Mouse (Mus musculus) forebrain, embryonic 11.5 days (tissue): ENCODE data around the gene Il18. TPM values are rescaled to one million over a fixed set of nuclear protein-coding genes. Genes with fewer than 3 reads are reported as not detected.

Experiments
- ATAC-seq: fragments of 200-750 bp; cut with Nextera tagmentation; replicated peaks from 2 replicates; pipeline ENCODE4 v1.8.0; 2017; ENCODE audit warnings: moderate TSS enrichment; ENCODE audit not compliant: low FRiP score
- DNase-seq: peaks from one replicate; pipeline ENCODE4 v3.0.0-alpha.2; 2017; ENCODE audit warnings: low spot score
- H3K27ac ChIP-seq: fragments of 300-500 bp; sonication (generic); 2 replicates; pipeline ENCODE4 v1.5.1; 2014; ENCODE audit warnings: low read depth, low read length
- H3K27me3 ChIP-seq: fragments of 300-500 bp; sonication (generic); 2 replicates; pipeline ENCODE4 v1.6.1; 2014; ENCODE audit warnings: mild to moderate bottlenecking, low read length, mixed read lengths; ENCODE audit not compliant: control insufficient read depth, insufficient read depth
- H3K36me3 ChIP-seq: fragments of 300-500 bp; sonication (generic); 2 replicates; pipeline ENCODE4 v1.6.1; 2014; ENCODE audit warnings: mild to moderate bottlenecking, low read length, moderate library complexity, mixed read lengths; ENCODE audit not compliant: control insufficient read depth, insufficient read depth
- H3K4me1 ChIP-seq: fragments of 300-500 bp; sonication (generic); replicated peaks from 2 replicates; pipeline ENCODE4 v1.6.1; 2014; ENCODE audit warnings: low read length, mixed read lengths; ENCODE audit not compliant: control insufficient read depth, insufficient read depth
- H3K4me2 ChIP-seq: fragments of 300-500 bp; sonication (generic); 2 replicates; pipeline ENCODE4 v1.6.1; 2014; ENCODE audit warnings: low read depth, mild to moderate bottlenecking, low read length, moderate library complexity, mixed read lengths; ENCODE audit not compliant: severe bottlenecking
- H3K4me3 ChIP-seq: fragments of 300-500 bp; sonication (generic); 2 replicates; pipeline ENCODE4 v1.5.1; 2014; ENCODE audit warnings: low read depth, low read length
- H3K9ac ChIP-seq: fragments of 300-500 bp; sonication (generic); 2 replicates; pipeline ENCODE4 v1.6.1; 2014; ENCODE audit warnings: low read length
- H3K9me3 ChIP-seq: fragments of 300-500 bp; sonication (generic); 2 replicates; pipeline ENCODE4 v1.6.1; 2016; ENCODE audit warnings: low read length, mixed read lengths; ENCODE audit not compliant: control insufficient read depth
- WGBS: fragments of 180-500 bp; shearing (Covaris S2); extraction: QIAGEN DNeasy Blood & Tissue Kit; methylation state at CpG from one replicate; pipeline ENCODE4 v1.1.7; 2014; 5-methylcytosine and 5-hydroxymethylcytosine counted together
- polyA plus RNA-seq: library from polyadenylated mRNA; unstranded; fragments of >200 nt; fragmentation: Nextera tagmentation; extraction: Ambion mirVana; gene quantifications from 2 replicates; pipeline ENCODE4 v1.2.1, GENCODE M21; 2014

Il18 gene
- polyA plus RNA-seq, 1 experiment from 2014 or later: 10.3 TPM

DNA sequence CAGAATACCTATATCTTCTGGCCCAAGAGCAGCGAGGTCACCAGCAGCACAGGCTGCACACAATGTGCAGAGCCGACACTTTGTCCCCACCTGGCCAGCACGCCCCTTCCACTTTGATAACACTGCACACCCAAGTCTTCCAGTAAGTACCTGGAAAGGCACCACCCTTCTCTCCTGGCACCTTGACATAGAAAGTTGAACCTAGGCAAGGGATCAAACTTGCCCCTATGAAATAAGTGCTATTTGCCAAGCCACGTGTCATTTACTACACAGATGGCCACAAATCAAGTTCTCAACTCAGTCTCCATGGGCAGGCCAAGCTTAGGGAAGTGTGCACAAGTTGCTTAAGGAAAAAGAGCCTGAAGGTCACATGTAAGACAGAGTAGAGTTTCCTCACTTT is 32.3 kb downstream of the Il18 start:
- H3K27me3 ChIP-seq: no peaks in the 10 kb centered on the region
- ATAC-seq: no peak
- no peaks in the 10 kb centered on the region for H3K9me3 ChIP-seq
- no peaks in the 10 kb centered on the region for H3K36me3 ChIP-seq
- no peak for DNase-seq
- H3K9ac ChIP-seq: no peak overlapping the region
- WGBS: 82% methylated on average over 4 of the region's 4 CpGs
- H3K27ac ChIP-seq: no peak overlapping the region
- H3K4me1 ChIP-seq: no peaks in the 10 kb centered on the region
- no peak overlapping the region for H3K4me3 ChIP-seq
- no peak overlapping the region for H3K4me2 ChIP-seq

DNA sequence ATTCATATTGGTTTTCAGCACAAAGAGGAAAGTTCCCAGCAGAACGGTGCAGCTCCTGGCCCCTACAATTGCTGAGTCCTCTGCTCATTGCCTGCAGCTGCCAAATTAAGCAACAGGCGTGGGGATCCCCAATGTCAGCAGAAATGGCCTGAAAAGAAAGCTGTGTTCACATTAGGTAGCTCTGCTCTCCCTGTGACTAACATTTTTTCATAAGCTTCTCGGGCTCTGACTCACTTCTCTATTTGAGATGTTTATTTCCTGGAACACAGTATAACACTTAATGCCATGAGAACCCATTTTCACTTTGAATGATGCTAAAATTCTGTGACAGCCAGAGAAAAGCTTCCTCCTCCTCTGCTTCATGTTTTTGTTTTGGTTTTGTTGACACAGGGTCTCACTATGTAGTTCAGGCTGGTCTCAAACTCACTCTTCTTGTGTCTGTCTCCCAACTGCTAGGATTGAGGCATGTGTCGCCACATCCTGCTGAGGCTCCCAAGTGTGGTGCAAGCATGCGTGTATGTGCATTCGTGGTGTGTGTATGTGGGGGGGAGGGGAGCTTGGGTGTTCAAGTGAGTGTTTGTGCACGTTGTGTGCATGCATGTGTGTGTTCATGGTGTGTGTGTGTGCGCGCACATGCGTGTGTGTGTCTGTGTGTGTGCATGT is 36.4 kb downstream of the Il18 start:
- WGBS: 79% methylated on average over 10 of the region's 10 CpGs
- DNase-seq: no peak
- no peak for ATAC-seq
- Histone ChIP-seq H3K4me3 (no peak overlapping the region), H3K9me3 (no peaks in the 10 kb centered on the region), H3K27ac (no peak overlapping the region), H3K4me2 (no peak overlapping the region), H3K36me3 (no peaks in the 10 kb centered on the region), H3K4me1 (no peaks in the 10 kb centered on the region), H3K27me3 (no peaks in the 10 kb centered on the region), H3K9ac (no peak overlapping the region)

DNA sequence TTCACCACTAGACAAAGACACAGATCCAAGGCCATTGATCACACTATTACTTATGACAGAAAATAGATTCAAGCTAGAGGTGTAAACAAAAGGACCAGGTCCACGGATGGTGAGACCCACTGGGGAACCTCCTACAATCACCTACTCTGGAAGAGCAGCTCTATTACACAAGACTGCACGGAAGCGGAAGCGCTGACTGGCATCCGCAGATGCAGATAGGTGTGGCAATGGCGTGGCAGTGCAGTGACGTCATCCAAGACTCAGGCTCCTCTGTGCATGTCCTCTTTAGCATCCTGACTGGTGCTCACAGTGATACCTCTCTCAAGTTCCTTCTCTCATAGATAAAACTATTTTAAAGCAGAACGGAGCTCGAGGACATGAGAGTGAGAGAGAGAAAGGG is 38.3 kb downstream of the Il18 start:
- H3K9ac ChIP-seq: no peak overlapping the region
- H3K27me3 ChIP-seq: no peaks in the 10 kb centered on the region
- peaks cover 7% of the 10 kb centered on the region; the same call in 1 of the 2 replicates for H3K36me3 ChIP-seq
- ATAC-seq: no peak
- H3K4me3 ChIP-seq: no peak overlapping the region
- H3K27ac ChIP-seq: no peak overlapping the region
- no peak overlapping the region for H3K4me2 ChIP-seq
- no peaks in the 10 kb centered on the region for H3K4me1 ChIP-seq
- no peak for DNase-seq
- no peaks in the 10 kb centered on the region for H3K9me3 ChIP-seq
- 89% methylated on average over 9 of the region's 9 CpGs for WGBS

DNA sequence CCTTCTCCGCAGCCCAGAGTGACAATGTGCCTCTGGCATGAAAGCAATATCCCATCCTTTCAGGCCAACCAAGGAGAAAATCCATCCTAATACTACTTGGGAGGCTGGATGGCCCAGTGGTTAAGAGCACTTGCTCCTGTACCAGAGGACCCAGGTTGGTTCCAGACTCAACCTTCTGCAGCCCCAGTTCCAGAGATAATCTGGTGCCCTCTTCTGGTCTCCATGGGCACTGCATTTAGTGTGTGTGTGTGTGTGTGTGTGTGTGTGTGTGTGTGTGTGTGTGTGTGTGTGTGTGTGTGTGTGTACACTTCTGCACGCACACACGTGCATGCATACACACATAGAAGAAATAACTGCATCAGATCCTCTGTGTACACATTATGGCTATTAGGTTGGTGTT is 38.9 kb downstream of the Il18 start:
- H3K4me3 ChIP-seq: no peak overlapping the region
- H3K9me3 ChIP-seq: no peaks in the 10 kb centered on the region
- DNase-seq (peak; percentile 73), ATAC-seq (no peak)
- H3K9ac ChIP-seq: no peak overlapping the region
- H3K4me1 ChIP-seq: no peaks in the 10 kb centered on the region
- peaks cover 11% of the 10 kb centered on the region; the same call in 1 of the 2 replicates for H3K36me3 ChIP-seq
- no peaks in the 10 kb centered on the region for H3K27me3 ChIP-seq
- WGBS: 87% methylated on average over 3 of the region's 3 CpGs
- no peak overlapping the region for H3K4me2 ChIP-seq
- H3K27ac ChIP-seq: no peak overlapping the region

DNA sequence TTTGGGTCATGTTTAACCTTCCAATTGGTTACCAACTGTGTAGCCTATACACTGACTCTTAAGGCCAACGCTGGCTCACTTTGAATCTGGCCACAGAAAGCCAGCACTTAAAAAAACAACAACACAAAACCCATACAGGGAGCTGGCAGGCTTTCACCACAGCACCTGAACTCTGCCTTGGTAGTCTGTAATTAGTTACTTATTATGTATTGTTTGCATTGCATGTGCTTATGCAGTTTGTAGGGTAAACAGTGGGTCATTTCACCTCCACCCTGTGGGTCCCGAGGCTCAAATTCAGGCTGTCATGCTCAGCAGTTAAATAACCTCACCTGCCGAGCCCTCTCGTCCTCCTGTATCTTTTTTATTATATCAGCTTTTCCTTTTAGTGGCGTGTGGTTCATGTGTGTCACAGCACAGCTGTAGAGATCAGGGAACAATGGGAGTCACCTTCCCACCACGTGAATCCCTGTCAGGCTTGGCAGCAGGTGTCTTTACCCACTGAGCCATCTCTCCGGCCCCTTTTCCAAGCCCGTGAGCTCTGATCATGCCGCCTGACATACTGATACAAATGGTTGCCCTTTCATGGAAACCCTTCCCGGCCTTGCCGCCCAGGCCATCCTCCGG is 40.3 kb downstream of the Il18 start:
- Histone ChIP-seq H3K4me3 (no peak overlapping the region), H3K36me3 (peaks cover 11% of the 10 kb centered on the region; the same call in 1 of the 2 replicates), H3K9me3 (no peaks in the 10 kb centered on the region), H3K27ac (no peak overlapping the region), H3K9ac (no peak overlapping the region), H3K27me3 (no peaks in the 10 kb centered on the region), H3K4me2 (no peak overlapping the region), H3K4me1 (no peaks in the 10 kb centered on the region)
- ATAC-seq (no peak), DNase-seq (no peak)
- WGBS: 84% methylated on average over 12 of the region's 12 CpGs

DNA sequence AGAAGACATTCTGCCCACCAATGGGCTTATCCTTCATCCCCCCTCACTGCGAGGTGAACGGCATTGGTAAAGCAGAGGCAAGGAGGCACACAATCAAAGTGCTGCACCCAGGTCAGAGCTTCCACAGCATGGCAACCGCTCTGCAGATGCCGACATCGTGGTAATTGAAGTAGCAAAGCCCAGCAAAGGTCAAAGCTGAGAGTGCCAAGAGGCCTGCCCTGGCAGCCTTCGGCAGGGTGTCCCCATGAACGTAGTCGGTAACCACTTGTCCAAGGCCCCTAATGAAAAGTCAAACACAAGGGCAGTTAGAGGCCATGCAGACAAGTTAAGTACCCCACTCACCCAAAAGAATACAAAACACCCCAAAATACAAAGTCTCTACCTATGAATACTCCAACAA is 42.3 kb downstream of the Il18 start:
- Histone ChIP-seq H3K4me2 (no peak overlapping the region), H3K9me3 (no peaks in the 10 kb centered on the region), H3K4me1 (no peaks in the 10 kb centered on the region; the same call in 1 of the 2 replicates), H3K27ac (no peak overlapping the region), H3K9ac (no peak overlapping the region), H3K27me3 (no peaks in the 10 kb centered on the region), H3K36me3 (peaks cover 11% of the 10 kb centered on the region; the same call in 1 of the 2 replicates), H3K4me3 (no peak overlapping the region)
- WGBS: 95% methylated on average over 8 of the region's 8 CpGs
- DNase-seq (no peak), ATAC-seq (no peak)

DNA sequence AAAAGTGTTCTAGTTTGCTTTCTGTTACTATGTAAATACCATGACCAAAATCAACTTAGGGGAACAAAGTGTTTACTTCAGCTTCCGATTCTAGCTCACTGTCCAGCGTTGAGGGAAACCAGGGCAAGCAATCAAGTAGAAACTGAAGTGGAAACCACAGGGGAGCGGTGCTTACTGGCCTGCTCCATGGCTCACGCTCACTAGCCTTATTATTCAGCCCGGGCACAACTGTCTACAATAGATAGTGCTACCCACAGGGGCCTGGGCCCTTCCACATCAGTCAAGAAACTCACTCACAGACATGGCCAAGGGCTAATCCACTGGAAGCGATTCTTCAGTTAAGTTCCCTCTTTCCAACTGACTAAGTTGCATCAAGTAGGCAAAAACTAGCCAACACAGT is 46.9 kb downstream of the Il18 start:
- ATAC-seq (no peak), DNase-seq (no peak)
- Histone ChIP-seq H3K36me3 (peaks cover 8% of the 10 kb centered on the region; the same call in 1 of the 2 replicates), H3K4me2 (no peak overlapping the region), H3K9ac (no peak overlapping the region), H3K27me3 (no peaks in the 10 kb centered on the region), H3K4me1 (peaks cover 8% of the 10 kb centered on the region; the same call in 1 of the 2 replicates), H3K9me3 (no peaks in the 10 kb centered on the region), H3K27ac (no peak overlapping the region), H3K4me3 (no peak overlapping the region)
- WGBS: 93% methylated on average over 6 of the region's 6 CpGs

DNA sequence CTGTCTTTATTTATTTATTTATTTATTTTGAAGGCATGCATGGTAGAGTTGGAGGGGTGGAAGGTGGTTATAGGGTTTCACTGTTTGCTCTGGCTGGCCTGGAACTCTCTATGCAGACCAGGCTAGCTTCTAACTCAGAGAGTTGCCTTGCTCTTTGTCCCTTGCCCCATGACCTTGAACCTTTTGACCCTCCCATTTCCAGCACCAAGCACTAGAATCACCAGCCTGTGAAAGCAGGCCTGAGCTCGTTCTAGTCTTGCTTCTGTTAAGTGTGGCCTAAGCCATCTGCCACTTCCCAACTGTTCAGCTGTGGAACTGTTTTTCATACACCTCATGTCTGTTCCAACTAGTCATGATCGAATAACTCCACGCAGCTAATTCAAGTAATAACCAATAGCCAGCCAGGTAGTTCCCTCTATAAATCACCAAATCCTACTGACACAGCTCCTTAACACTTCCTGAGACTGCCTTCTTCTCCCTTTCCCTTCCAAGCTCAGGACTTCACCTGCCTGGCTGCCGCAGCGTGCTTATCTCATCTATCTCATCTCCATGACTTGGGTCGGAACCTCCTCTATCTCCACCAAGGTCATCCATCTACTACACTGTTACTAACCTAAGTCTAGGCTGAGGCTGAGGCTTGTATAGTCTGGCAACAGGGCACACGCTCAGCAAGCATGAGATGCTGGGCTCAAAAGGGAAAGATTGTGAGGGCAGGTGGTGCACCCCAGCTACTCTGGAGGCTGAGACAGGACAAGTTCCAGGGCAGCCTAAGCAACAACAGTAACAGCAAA is 47.6 kb downstream of the Il18 start:
- Histone ChIP-seq H3K4me1 (peaks cover 8% of the 10 kb centered on the region; the same call in 1 of the 2 replicates), H3K9ac (no peak overlapping the region), H3K27me3 (no peaks in the 10 kb centered on the region), H3K9me3 (no peaks in the 10 kb centered on the region), H3K4me3 (peak overlapping the region; percentile 85), H3K36me3 (peaks cover 7% of the 10 kb centered on the region; the same call in 1 of the 2 replicates), H3K27ac (no peak overlapping the region), H3K4me2 (peak overlapping the region; percentile 93)
- ATAC-seq (no peak), DNase-seq (no peak)
- 92% methylated on average over 7 of the region's 7 CpGs for WGBS
